Comparison of ENCODE assay signal across 29 mouse cellular contexts in the genomic region with DNA sequence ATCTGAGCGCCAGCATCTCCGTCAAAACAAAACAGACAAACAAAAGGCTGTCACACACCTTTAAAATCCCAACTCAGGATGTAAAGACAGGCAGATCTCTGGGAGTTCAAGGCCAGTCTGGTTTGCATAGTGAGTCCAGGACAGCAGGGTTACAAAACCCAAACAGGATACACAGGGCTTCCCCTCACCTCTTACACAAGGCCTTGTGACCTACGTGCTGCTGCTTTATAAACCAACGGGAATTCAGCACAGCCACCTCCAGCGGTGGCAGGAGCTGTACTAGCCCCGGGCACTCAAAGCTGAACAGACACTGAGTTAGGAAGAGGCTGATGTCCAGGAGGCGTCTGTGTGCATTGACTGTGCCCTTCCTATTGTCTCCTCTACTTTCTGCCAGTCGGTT. TPM values are rescaled to one million over a fixed set of nuclear protein-coding genes. Genes with fewer than 3 reads are reported as not detected.
DNase-seq lines count a peak whose midpoint lies in the region; ATAC-seq and TF ChIP-seq lines count a peak whose summit lies in the region.
"Had no signal": no experiment of that assay in that cellular context is flagged by ENCODE, and none has a peak within 500 bp of the region (broad histone marks: within the 10 kb centered on the region; RNA-seq: fewer than 3 reads in every experiment).

No protein-coding gene starts in this region.

- peak; percentile 30 for ATAC-seq in liver, embryonic 15.5 days (ENCODE audit: insufficient read depth)
- ATAC-seq in liver, embryonic 11.5 days (replicated peaks; ENCODE audit: low FRiP score) = no peak
- ATAC-seq in megakaryocyte, adult 5-6 weeks (ENCODE audit: poor library complexity, severe bottlenecking) = peak; percentile 67
- ATAC-seq: CD4-positive, CD25-positive, alpha-beta regulatory T cell, adult 4 months; forebrain, embryonic 16.5 days had no signal

- no peak overlapping the region for H3K4me3 ChIP-seq in liver, embryonic 15.5 days (replicated peaks)
- no peak overlapping the region for H3K4me3 ChIP-seq in liver, embryonic 11.5 days (ENCODE audit: low read depth, low read length)
- H3K4me3 ChIP-seq in left cerebral cortex, adult 2 months = no peak overlapping the region
- H3K4me3 ChIP-seq: embryonic facial prominence, embryonic 12.5 days; forebrain, embryonic 12.5 days; heart, adult 2 months; hindbrain, embryonic 15.5 days had no signal

- no peak for TF ChIP-seq CTCF in left cerebral cortex, adult 2 months (IDR thresholded peaks at IDR 0.05)

- no peaks in the 10 kb centered on the region for H3K36me3 ChIP-seq in liver, embryonic 15.5 days (replicated peaks)
- no peaks in the 10 kb centered on the region for H3K36me3 ChIP-seq in liver, embryonic 11.5 days (ENCODE audit: control insufficient read depth, insufficient read depth, low read length)
- H3K36me3 ChIP-seq: embryonic facial prominence, embryonic 12.5 days; forebrain, embryonic 12.5 days; hindbrain, embryonic 15.5 days had no signal

- H3K27ac ChIP-seq in liver, embryonic 15.5 days (replicated peaks) = no peak overlapping the region
- H3K27ac ChIP-seq in liver, embryonic 11.5 days (ENCODE audit: low read depth, low read length) = no peak overlapping the region
- H3K27ac ChIP-seq in left cerebral cortex, adult 2 months = no peak overlapping the region
- H3K27ac ChIP-seq: embryonic facial prominence, embryonic 12.5 days; forebrain, embryonic 12.5 days; heart, adult 2 months; hindbrain, embryonic 15.5 days had no signal

- peaks cover 17% of the 10 kb centered on the region for H3K27me3 ChIP-seq in liver, embryonic 15.5 days
- H3K27me3 ChIP-seq in liver, embryonic 11.5 days (replicated peaks; ENCODE audit: control insufficient read depth, insufficient read depth, low read length) = no peaks in the 10 kb centered on the region; the same call in 1 of the 2 replicates
- H3K27me3 ChIP-seq: forebrain, embryonic 12.5 days; hindbrain, embryonic 15.5 days had no signal

- H3K4me2 ChIP-seq in liver, embryonic 15.5 days = no peak overlapping the region
- H3K4me2 ChIP-seq in liver, embryonic 11.5 days = no peak overlapping the region
- H3K4me2 ChIP-seq: embryonic facial prominence, embryonic 12.5 days; forebrain, embryonic 12.5 days; heart, embryonic 11.5 days; hindbrain, embryonic 15.5 days had no signal

- peaks cover 11% of the 10 kb centered on the region for H3K4me1 ChIP-seq in liver, embryonic 15.5 days (replicated peaks)
- no peaks in the 10 kb centered on the region for H3K4me1 ChIP-seq in liver, embryonic 11.5 days (replicated peaks; ENCODE audit: control insufficient read depth, insufficient read depth, low read length)

- no peaks in the 10 kb centered on the region for H3K9me3 ChIP-seq in liver, embryonic 15.5 days (replicated peaks)
- no peaks in the 10 kb centered on the region for H3K9me3 ChIP-seq in liver, embryonic 11.5 days (ENCODE audit: control insufficient read depth, low read length)
- H3K9me3 ChIP-seq: embryonic facial prominence, embryonic 12.5 days; forebrain, embryonic 12.5 days; hindbrain, embryonic 15.5 days had no signal

- DNase-seq in liver, embryonic 11.5 days (ENCODE audit: low spot score) = no peak
- peak; percentile 19 for DNase-seq in ES-CJ7 (ENCODE audit: low read depth, low spot score)
- peak; percentile 44 for DNase-seq in ZHBTc4 (ENCODE audit: low read depth, low spot score)
- DNase-seq in left cerebral cortex, adult 2 months (ENCODE audit: extremely low spot score in 1 of 2, low spot score in 2 of 2) = no peak
- no peak for DNase-seq in kidney, postnatal 4 days
- DNase-seq: adrenal gland, adult 8-10 months; adrenal gland, postnatal 36 days; B cell, adult 2 months; cerebellum, adult 11 months; cerebellum, adult 8-10 months; cerebellum, postnatal 14 days; embryo, embryonic 11 days; gastrocnemius, postnatal 10 days; heart, adult 2 months; heart, postnatal 36 days had no signal

- no peak overlapping the region for H3K9ac ChIP-seq in liver, embryonic 15.5 days
- H3K9ac ChIP-seq in liver, embryonic 11.5 days (ENCODE audit: low read depth, low read length) = no peak overlapping the region
- H3K9ac ChIP-seq: embryonic facial prominence, embryonic 12.5 days; forebrain, embryonic 12.5 days; hindbrain, embryonic 15.5 days had no signal

- intact Hi-C loops in left cerebral cortex, adult 2 months (cut with DNase I) = no loop called here

- WGBS in liver, embryonic 15.5 days (ENCODE audit: insufficient replicate concordance) = 37% methylated on average over 8 of the region's 8 CpGs
- 40% methylated on average over 8 of the region's 8 CpGs for WGBS in liver, embryonic 11.5 days

RNA-seq across cellular contexts. Expression of gene Ttc24, which starts 0.7 kb away (rescaled TPM):
- not detected in 2 replicates for polyA plus RNA-seq in liver, embryonic 15.5 days (2015; fragmentation: Nextera tagmentation; extraction: Ambion mirVana)
- polyA plus RNA-seq in liver, embryonic 11.5 days (2014; fragmentation: Nextera tagmentation; extraction: Ambion mirVana) = not detected in 2 replicates
- not detected in 2 replicates for total RNA-seq in megakaryocyte, adult 5-6 weeks (2015)
- not detected in 2 replicates for total RNA-seq in megakaryocyte, adult 5-6 weeks (2017)
- total RNA-seq in left cerebral cortex, adult 2 months (2021) = not detected
- total RNA-seq: adrenal gland, adult 8-10 months; adrenal gland, postnatal 36 days; common myeloid progenitor, adult 5-6 weeks; gastrocnemius, postnatal 10 days; gastrocnemius, postnatal 4 days; heart, adult 2 months; heart, postnatal 36 days; MEL had no signal
- polyA plus RNA-seq: brain, embryonic 14.5 days; CD4-positive, CD25-positive, alpha-beta regulatory T cell, adult 4 months; forebrain, embryonic 16.5 days; frontal cortex, adult 2 months; heart, adult 2 months; heart, embryonic 11.5 days; hindbrain, embryonic 11.5 days; hindbrain, embryonic 15.5 days had no signal

RNA-seq across cellular contexts. Expression of gene Iqgap3, which starts 4.3 kb away (rescaled TPM):
- polyA plus RNA-seq in liver, embryonic 15.5 days (2015; fragmentation: Nextera tagmentation; extraction: Ambion mirVana) = 7.3 and 8.0 TPM in 2 replicates
- polyA plus RNA-seq in liver, embryonic 11.5 days (2014; fragmentation: Nextera tagmentation; extraction: Ambion mirVana) = 16.8 and 19.1 TPM in 2 replicates
- total RNA-seq in megakaryocyte, adult 5-6 weeks (2015) = 13.5 and 16.3 TPM in 2 replicates
- 26.3 and 27.8 TPM in 2 replicates for total RNA-seq in megakaryocyte, adult 5-6 weeks (2017)
- under 1 TPM; 0.21 to 0.41 TPM for total RNA-seq in left cerebral cortex, adult 2 months (2021)

RNA-seq across cellular contexts. Expression of gene Naxe, which starts 19.1 kb away (rescaled TPM):
- 75.0 and 81.5 TPM in 2 replicates for polyA plus RNA-seq in liver, embryonic 15.5 days (2015; fragmentation: Nextera tagmentation; extraction: Ambion mirVana)
- polyA plus RNA-seq in liver, embryonic 11.5 days (2014; fragmentation: Nextera tagmentation; extraction: Ambion mirVana) = 98.7 and 106 TPM in 2 replicates
- total RNA-seq in megakaryocyte, adult 5-6 weeks (2015) = 48.2 and 56.4 TPM in 2 replicates
- 17.8 and 29.3 TPM in 2 replicates for total RNA-seq in megakaryocyte, adult 5-6 weeks (2017)
- 10 to 100 TPM; 64.3 to 66.6 TPM for total RNA-seq in left cerebral cortex, adult 2 months (2021)

RNA-seq across cellular contexts. Expression of gene Gpatch4, which starts 34.5 kb away (rescaled TPM):
- 14.3 and 18.1 TPM in 2 replicates for polyA plus RNA-seq in liver, embryonic 15.5 days (2015; fragmentation: Nextera tagmentation; extraction: Ambion mirVana)
- 60.6 and 60.7 TPM in 2 replicates for polyA plus RNA-seq in liver, embryonic 11.5 days (2014; fragmentation: Nextera tagmentation; extraction: Ambion mirVana)
- total RNA-seq in megakaryocyte, adult 5-6 weeks (2015) = 7.3 TPM in 2 replicates
- 9.5 and 10.1 TPM in 2 replicates for total RNA-seq in megakaryocyte, adult 5-6 weeks (2017)
- total RNA-seq in left cerebral cortex, adult 2 months (2021) = 10 to 100 TPM; 17.5 to 19.1 TPM

RNA-seq across cellular contexts. Expression of gene Hapln2, which starts 50.1 kb away (rescaled TPM):
- polyA plus RNA-seq in liver, embryonic 15.5 days (2015; fragmentation: Nextera tagmentation; extraction: Ambion mirVana) = not detected in 2 replicates
- polyA plus RNA-seq in liver, embryonic 11.5 days (2014; fragmentation: Nextera tagmentation; extraction: Ambion mirVana) = not detected in 2 replicates
- not detected in 2 replicates for total RNA-seq in megakaryocyte, adult 5-6 weeks (2015)
- not detected in 2 replicates for total RNA-seq in megakaryocyte, adult 5-6 weeks (2017)
- total RNA-seq in left cerebral cortex, adult 2 months (2021) = 10 to 100 TPM; 11.3 to 13.5 TPM
- total RNA-seq: adrenal gland, adult 8-10 months; adrenal gland, postnatal 36 days; common myeloid progenitor, adult 5-6 weeks; gastrocnemius, postnatal 10 days; heart, adult 2 months; heart, postnatal 36 days; MEL had no signal
- polyA plus RNA-seq: forebrain, embryonic 12.5 days; heart, adult 2 months; heart, embryonic 11.5 days; hindbrain, embryonic 11.5 days had no signal

Comparison
In these comparisons a context has a peak if more than half of its experiments do, and no peak if none do; other contexts are left out.
1. DNase-seq: peak in ES-CJ7 (single experiment) and ZHBTc4 (single experiment); none in liver, embryonic 11.5 days (single experiment), left cerebral cortex, adult 2 months (0 of 2) and kidney, postnatal 4 days (0 of 2).
2. RNA of gene Iqgap3, which starts 4.3 kb away (total RNA-seq): 13.5 to 27.8 TPM in megakaryocyte, adult 5-6 weeks; 0.21 to 0.41 TPM in left cerebral cortex, adult 2 months; every median in the first group is over 10 times any median in the second.